Mouse (Mus musculus): ENCODE measurements around the gene Rtp3. TPM values are rescaled to one million over a fixed set of nuclear protein-coding genes. Genes with fewer than 3 reads are reported as not detected.

The Rtp3 gene
- not detected in 2 replicates for polyA plus RNA-seq (2015; fragmentation: Nextera tagmentation; extraction: Ambion mirVana)

- no peak for ATAC-seq
- Histone ChIP-seq H3K27me3 (replicated peaks; ENCODE audit: control insufficient read depth, insufficient read depth, low read length) (no peaks in the 10 kb centered on the region), H3K4me1 (replicated peaks; ENCODE audit: control insufficient read depth, insufficient read depth, low read length) (no peaks in the 10 kb centered on the region), H3K4me3 (replicated peaks; ENCODE audit: low read length) (no peak within 1 kb of the TSS), H3K27ac (ENCODE audit: low read length) (no peak within 1 kb of the TSS), H3K36me3 (ENCODE audit: control insufficient read depth, insufficient read depth) (no peaks in the 10 kb centered on the region), H3K4me2 (ENCODE audit: low read length) (no peak within 1 kb of the TSS), H3K9ac (replicated peaks; ENCODE audit: low read depth, low read length) (no peak within 1 kb of the TSS), H3K9me3 (ENCODE audit: control insufficient read depth, low read length) (no peaks in the 10 kb centered on the region)
- WGBS, result 79% methylated on average over 6 of the region's 6 CpGs
Observed at GRCm38 (mm10) chr9:110990204-110990603, at the start of gene Rtp3. TSS of gene Rtp3 (minus strand) at chr9:110990583.

- ATAC-seq, result no peak
- Histone ChIP-seq H3K9me3 (ENCODE audit: control insufficient read depth, low read length) (no peaks in the 10 kb centered on the region), H3K27me3 (replicated peaks; ENCODE audit: control insufficient read depth, insufficient read depth, low read length) (no peaks in the 10 kb centered on the region), H3K27ac (ENCODE audit: low read length) (no peak overlapping the region), H3K36me3 (ENCODE audit: control insufficient read depth, insufficient read depth) (no peaks in the 10 kb centered on the region), H3K9ac (replicated peaks; ENCODE audit: low read depth, low read length) (no peak overlapping the region), H3K4me3 (replicated peaks; ENCODE audit: low read length) (no peak overlapping the region), H3K4me2 (ENCODE audit: low read length) (no peak overlapping the region), H3K4me1 (replicated peaks; ENCODE audit: control insufficient read depth, insufficient read depth, low read length) (no peaks in the 10 kb centered on the region)
- WGBS, result 81% methylated on average over 4 of the region's 4 CpGs
Observed at GRCm38 (mm10) chr9:111039966-111040365, 49.6 kb upstream of the Rtp3 start.

- Histone ChIP-seq H3K27ac (ENCODE audit: low read length) (no peak overlapping the region), H3K9me3 (ENCODE audit: control insufficient read depth, low read length) (no peaks in the 10 kb centered on the region), H3K9ac (replicated peaks; ENCODE audit: low read depth, low read length) (no peak overlapping the region), H3K36me3 (ENCODE audit: control insufficient read depth, insufficient read depth) (no peaks in the 10 kb centered on the region), H3K4me2 (ENCODE audit: low read length) (no peak overlapping the region), H3K4me1 (replicated peaks; ENCODE audit: control insufficient read depth, insufficient read depth, low read length) (no peaks in the 10 kb centered on the region), H3K4me3 (replicated peaks; ENCODE audit: low read length) (no peak overlapping the region), H3K27me3 (replicated peaks; ENCODE audit: control insufficient read depth, insufficient read depth, low read length) (no peaks in the 10 kb centered on the region)
- WGBS, result 91% methylated on average over 4 of the region's 4 CpGs
- no peak for ATAC-seq
Observed at GRCm38 (mm10) chr9:111033717-111034116, 43.3 kb upstream of the Rtp3 start.

- Histone ChIP-seq H3K4me1 (replicated peaks; ENCODE audit: control insufficient read depth, insufficient read depth, low read length) (no peaks in the 10 kb centered on the region), H3K4me2 (ENCODE audit: low read length) (no peak overlapping the region), H3K27me3 (replicated peaks; ENCODE audit: control insufficient read depth, insufficient read depth, low read length) (no peaks in the 10 kb centered on the region), H3K9me3 (ENCODE audit: control insufficient read depth, low read length) (no peaks in the 10 kb centered on the region), H3K36me3 (ENCODE audit: control insufficient read depth, insufficient read depth) (no peaks in the 10 kb centered on the region), H3K4me3 (replicated peaks; ENCODE audit: low read length) (no peak overlapping the region), H3K27ac (ENCODE audit: low read length) (no peak overlapping the region), H3K9ac (replicated peaks; ENCODE audit: low read depth, low read length) (no peak overlapping the region)
- WGBS, result 91% methylated on average over 10 of the region's 10 CpGs
- no peak for ATAC-seq
Observed at GRCm38 (mm10) chr9:111026791-111027190, 36.4 kb upstream of the Rtp3 start.

- WGBS, result 87% methylated on average over 5 of the region's 5 CpGs
Observed at GRCm38 (mm10) chr9:111019022-111019421, 28.6 kb upstream of the Rtp3 start, which contains the start of gene Ltf. TSS of gene Ltf (plus strand) at chr9:111019271.

GRCm38 (mm10) chr9:111015658-111016057, 25.3 kb upstream of the Rtp3 start:
- Histone ChIP-seq H3K27me3 (replicated peaks; ENCODE audit: control insufficient read depth, insufficient read depth, low read length) (no peaks in the 10 kb centered on the region), H3K36me3 (ENCODE audit: control insufficient read depth, insufficient read depth) (no peaks in the 10 kb centered on the region)
- WGBS, result 78% methylated on average over 4 of the region's 4 CpGs

More at GRCm38 (mm10) chr9:111019022-111019421, 28.6 kb upstream of the Rtp3 start, which contains the start of gene Ltf:
- no peak within 1 kb of the TSS for H3K4me3 ChIP-seq (replicated peaks; ENCODE audit: low read length)
- H3K36me3 ChIP-seq (ENCODE audit: control insufficient read depth, insufficient read depth), result no peaks in the 10 kb centered on the region
- no peaks in the 10 kb centered on the region for H3K4me1 ChIP-seq (replicated peaks; ENCODE audit: control insufficient read depth, insufficient read depth, low read length)
- no peaks in the 10 kb centered on the region for H3K27me3 ChIP-seq (replicated peaks; ENCODE audit: control insufficient read depth, insufficient read depth, low read length)
- H3K4me2 ChIP-seq (ENCODE audit: low read length), result no peak within 1 kb of the TSS
- no peak within 1 kb of the TSS for H3K27ac ChIP-seq (ENCODE audit: low read length)
- no peaks in the 10 kb centered on the region for H3K9me3 ChIP-seq (ENCODE audit: control insufficient read depth, low read length)
- no peak for ATAC-seq
- no peak within 1 kb of the TSS for H3K9ac ChIP-seq (replicated peaks; ENCODE audit: low read depth, low read length)

GRCm38 (mm10) chr9:111012041-111012440, 21.7 kb upstream of the Rtp3 start:
- Histone ChIP-seq H3K4me3 (replicated peaks; ENCODE audit: low read length) (no peak overlapping the region), H3K27ac (ENCODE audit: low read length) (no peak overlapping the region), H3K36me3 (ENCODE audit: control insufficient read depth, insufficient read depth) (no peaks in the 10 kb centered on the region), H3K9me3 (ENCODE audit: control insufficient read depth, low read length) (no peaks in the 10 kb centered on the region), H3K4me1 (replicated peaks; ENCODE audit: control insufficient read depth, insufficient read depth, low read length) (no peaks in the 10 kb centered on the region), H3K27me3 (replicated peaks; ENCODE audit: control insufficient read depth, insufficient read depth, low read length) (no peaks in the 10 kb centered on the region), H3K4me2 (ENCODE audit: low read length) (no peak overlapping the region), H3K9ac (replicated peaks; ENCODE audit: low read depth, low read length) (no peak overlapping the region)
- WGBS, result 68% methylated on average over 3 of the region's 3 CpGs
- no peak for ATAC-seq

More at GRCm38 (mm10) chr9:111015658-111016057, 25.3 kb upstream of the Rtp3 start:
- no peaks in the 10 kb centered on the region for H3K4me1 ChIP-seq (replicated peaks; ENCODE audit: control insufficient read depth, insufficient read depth, low read length)
- no peak for ATAC-seq
- H3K9me3 ChIP-seq (ENCODE audit: control insufficient read depth, low read length), result no peaks in the 10 kb centered on the region
- H3K27ac ChIP-seq (ENCODE audit: low read length), result no peak overlapping the region
- H3K4me2 ChIP-seq (ENCODE audit: low read length), result no peak overlapping the region
- no peak overlapping the region for H3K9ac ChIP-seq (replicated peaks; ENCODE audit: low read depth, low read length)
- no peak overlapping the region for H3K4me3 ChIP-seq (replicated peaks; ENCODE audit: low read length)

- Histone ChIP-seq H3K9ac (replicated peaks; ENCODE audit: low read depth, low read length) (no peak overlapping the region), H3K27ac (ENCODE audit: low read length) (no peak overlapping the region), H3K4me1 (replicated peaks; ENCODE audit: control insufficient read depth, insufficient read depth, low read length) (no peaks in the 10 kb centered on the region), H3K4me3 (replicated peaks; ENCODE audit: low read length) (no peak overlapping the region), H3K27me3 (replicated peaks; ENCODE audit: control insufficient read depth, insufficient read depth, low read length) (no peaks in the 10 kb centered on the region), H3K36me3 (ENCODE audit: control insufficient read depth, insufficient read depth) (no peaks in the 10 kb centered on the region), H3K4me2 (ENCODE audit: low read length) (no peak overlapping the region), H3K9me3 (ENCODE audit: control insufficient read depth, low read length) (no peaks in the 10 kb centered on the region)
- WGBS, result 86% methylated on average over 9 of the region's 9 CpGs
- ATAC-seq, result no peak
Observed at GRCm38 (mm10) chr9:111011550-111011949, 21.2 kb upstream of the Rtp3 start.

GRCm38 (mm10) chr9:111009763-111010162, 19.4 kb upstream of the Rtp3 start:
- WGBS, result 65% methylated on average over 3 of the region's 3 CpGs
- H3K27ac ChIP-seq (ENCODE audit: low read length), result no peak overlapping the region

GRCm38 (mm10) chr9:111006544-111006943, 16.2 kb upstream of the Rtp3 start:
- no peak overlapping the region for H3K4me2 ChIP-seq (ENCODE audit: low read length)
- H3K4me3 ChIP-seq (replicated peaks; ENCODE audit: low read length), result no peak overlapping the region
- H3K27ac ChIP-seq (ENCODE audit: low read length), result no peak overlapping the region
- H3K9ac ChIP-seq (replicated peaks; ENCODE audit: low read depth, low read length), result no peak overlapping the region
- no peaks in the 10 kb centered on the region for H3K4me1 ChIP-seq (replicated peaks; ENCODE audit: control insufficient read depth, insufficient read depth, low read length)
- 97% methylated on average over 2 of the region's 2 CpGs for WGBS
- H3K9me3 ChIP-seq (ENCODE audit: control insufficient read depth, low read length), result no peaks in the 10 kb centered on the region
- no peak for ATAC-seq
- no peaks in the 10 kb centered on the region for H3K36me3 ChIP-seq (ENCODE audit: control insufficient read depth, insufficient read depth)
- H3K27me3 ChIP-seq (replicated peaks; ENCODE audit: control insufficient read depth, insufficient read depth, low read length), result no peaks in the 10 kb centered on the region

More at GRCm38 (mm10) chr9:111009763-111010162, 19.4 kb upstream of the Rtp3 start:
- Histone ChIP-seq H3K4me2 (ENCODE audit: low read length) (no peak overlapping the region), H3K36me3 (ENCODE audit: control insufficient read depth, insufficient read depth) (no peaks in the 10 kb centered on the region), H3K4me1 (replicated peaks; ENCODE audit: control insufficient read depth, insufficient read depth, low read length) (no peaks in the 10 kb centered on the region), H3K27me3 (replicated peaks; ENCODE audit: control insufficient read depth, insufficient read depth, low read length) (no peaks in the 10 kb centered on the region), H3K4me3 (replicated peaks; ENCODE audit: low read length) (no peak overlapping the region), H3K9ac (replicated peaks; ENCODE audit: low read depth, low read length) (no peak overlapping the region), H3K9me3 (ENCODE audit: control insufficient read depth, low read length) (no peaks in the 10 kb centered on the region)
- no peak for ATAC-seq
